ENCODE assay signal across 9 mouse cellular contexts in genomic region chr5:148965089-148965591, GRCm38 (mm10). TPM values are rescaled to one million over a fixed set of nuclear protein-coding genes. Genes with fewer than 3 reads are reported as not detected.
A peak's percentile ranks its signal among the peaks of the same experiment; 100 is the strongest.
DNase-seq lines count a peak whose midpoint lies in the region; ATAC-seq and TF ChIP-seq lines count a peak whose summit lies in the region.
"Had no signal": no experiment of that assay in that cellular context is flagged by ENCODE, and none has a peak within 500 bp of the region (broad histone marks: within the 10 kb centered on the region; RNA-seq: fewer than 3 reads in every experiment).

No protein-coding gene starts in this region.

- H3K27ac ChIP-seq in forebrain, embryonic 10.5 days, result peak overlapping the region; percentile 54
- no peak overlapping the region for H3K27ac ChIP-seq in forebrain, embryonic 11.5 days (ENCODE audit: low read depth, low read length)
- peak overlapping the region; percentile 94 for H3K27ac ChIP-seq in left cerebral cortex, adult 2 months
- peak overlapping the region; percentile 30; the same call in 1 of the 2 replicates for H3K27ac ChIP-seq in embryonic facial prominence, embryonic 10.5 days (replicated peaks)
- peak overlapping the region; percentile 84 for H3K27ac ChIP-seq in liver, embryonic 14.5 days

- no peaks in the 10 kb centered on the region for H3K36me3 ChIP-seq in forebrain, embryonic 10.5 days (replicated peaks)
- H3K36me3 ChIP-seq in forebrain, embryonic 11.5 days (ENCODE audit: control insufficient read depth, insufficient read depth, low read length), result no peaks in the 10 kb centered on the region
- H3K36me3 ChIP-seq in embryonic facial prominence, embryonic 10.5 days (replicated peaks), result no peaks in the 10 kb centered on the region
- H3K36me3 ChIP-seq in liver, embryonic 14.5 days (replicated peaks; ENCODE audit: control insufficient read depth, insufficient read depth, low read depth), result no peaks in the 10 kb centered on the region

- H3K4me1 ChIP-seq in forebrain, embryonic 10.5 days, result peaks cover 29% of the 10 kb centered on the region
- no peaks in the 10 kb centered on the region for H3K4me1 ChIP-seq in forebrain, embryonic 11.5 days (replicated peaks; ENCODE audit: control insufficient read depth, insufficient read depth, low read length)
- H3K4me1 ChIP-seq in embryonic facial prominence, embryonic 10.5 days, result peaks cover 44% of the 10 kb centered on the region
- peaks cover 31 to 52% of the 10 kb centered on the region in 2 experiments for H3K4me1 ChIP-seq in liver, embryonic 14.5 days (replicated peaks; ENCODE audit: control insufficient read depth in 2 of 2, insufficient read depth in 2 of 2, low read length in 1 of 2)

- TF ChIP-seq EP300 in liver, embryonic 14.5 days (IDR thresholded peaks at IDR 0.05; ENCODE audit: low read depth), result no peak

- 78% methylated on average over 15 of the region's 15 CpGs for WGBS in forebrain, embryonic 10.5 days
- 80% methylated on average over 15 of the region's 15 CpGs for WGBS in forebrain, embryonic 11.5 days
- 68% methylated on average over 15 of the region's 15 CpGs for WGBS in embryonic facial prominence, embryonic 10.5 days
- WGBS in liver, embryonic 14.5 days (ENCODE audit: insufficient replicate concordance), result 71% methylated on average over 15 of the region's 15 CpGs

- ATAC-seq in forebrain, embryonic 11.5 days (replicated peaks; ENCODE audit: low FRiP score), result no peak
- no peak for ATAC-seq in liver, embryonic 14.5 days (ENCODE audit: insufficient read depth)
- ATAC-seq in cerebellum, adult (ENCODE audit: insufficient number of reproducible peaks, low FRiP score, low TSS enrichment), result no peak

- no peak overlapping the region for H3K4me2 ChIP-seq in forebrain, embryonic 11.5 days (ENCODE audit: low read depth, low read length, severe bottlenecking)
- H3K4me2 ChIP-seq in liver, embryonic 14.5 days (ENCODE audit: low read depth), result peak overlapping the region; percentile 68

- no peak for TF ChIP-seq CTCF in left cerebral cortex, adult 2 months (IDR thresholded peaks at IDR 0.05)
- no peak for TF ChIP-seq CTCF in liver, embryonic 14.5 days (IDR thresholded peaks at IDR 0.05; ENCODE audit: low read depth)

- intact Hi-C loops in left cerebral cortex, adult 2 months (cut with DNase I), result loop anchor here (2.0 to 5.0 kb wide), 3 partner anchors 30 to 572 kb away; partner anchors contain the start of gene Gm42791

- H3K4me3 ChIP-seq in forebrain, embryonic 10.5 days, result no peak overlapping the region
- H3K4me3 ChIP-seq in forebrain, embryonic 11.5 days (ENCODE audit: low read depth, low read length), result no peak overlapping the region
- no peak overlapping the region for H3K4me3 ChIP-seq in left cerebral cortex, adult 2 months
- no peak overlapping the region for H3K4me3 ChIP-seq in embryonic facial prominence, embryonic 10.5 days
- H3K4me3 ChIP-seq in liver, embryonic 14.5 days (ENCODE audit: insufficient read depth in 1 of 2, low read depth in 2 of 2, low read length in 2 of 2), result no peak overlapping the region

- H3K9ac ChIP-seq in forebrain, embryonic 11.5 days (ENCODE audit: low read length), result no peak overlapping the region
- peak overlapping the region; percentile 35; the same call in 1 of the 2 replicates for H3K9ac ChIP-seq in liver, embryonic 14.5 days (replicated peaks)

- H3K27me3 ChIP-seq in forebrain, embryonic 10.5 days (ENCODE audit: poor library complexity, severe bottlenecking), result no peaks in the 10 kb centered on the region
- H3K27me3 ChIP-seq in forebrain, embryonic 11.5 days (ENCODE audit: control insufficient read depth, insufficient read depth, low read length), result no peaks in the 10 kb centered on the region
- 0 out of 2 replicates have a peak, but pooled peaks cover 4% of the 10 kb centered on the region for H3K27me3 ChIP-seq in embryonic facial prominence, embryonic 10.5 days (replicated peaks; ENCODE audit: low read depth, poor library complexity, severe bottlenecking)
- no peaks in the 10 kb centered on the region for H3K27me3 ChIP-seq in liver, embryonic 14.5 days (ENCODE audit: control insufficient read depth, insufficient read depth, low read length)

- no peak for DNase-seq in forebrain, embryonic 10.5 days (ENCODE audit: extremely low spot score, low spot score)
- no peak for DNase-seq in forebrain, embryonic 11.5 days (ENCODE audit: low spot score)
- DNase-seq in left cerebral cortex, adult 2 months (ENCODE audit: extremely low spot score in 1 of 2, low spot score in 2 of 2), result no peak
- no peak for DNase-seq in left cerebral cortex, adult 18-20 months (ENCODE audit: low spot score in 2 of 2)
- DNase-seq in embryonic facial prominence, embryonic 10.5 days (ENCODE audit: low spot score), result no peak
- no peak for DNase-seq in liver, embryonic 14.5 days (ENCODE audit: low read depth in 3 of 3, low spot score in 3 of 3)
- DNase-seq in thymus, postnatal 10 days (ENCODE audit: low spot score in 2 of 2), result no peak

- H3K9me3 ChIP-seq in forebrain, embryonic 10.5 days, result no peaks in the 10 kb centered on the region
- no peaks in the 10 kb centered on the region for H3K9me3 ChIP-seq in forebrain, embryonic 11.5 days (ENCODE audit: control insufficient read depth, low read length)
- no peaks in the 10 kb centered on the region for H3K9me3 ChIP-seq in embryonic facial prominence, embryonic 10.5 days
- no peaks in the 10 kb centered on the region for H3K9me3 ChIP-seq in liver, embryonic 14.5 days (ENCODE audit: control insufficient read depth, low read length)

RNA-seq across cellular contexts. Expression of gene Gm42791, which starts 29.8 kb away (rescaled TPM):
- polyA plus RNA-seq in forebrain, embryonic 10.5 days (2016; fragmentation: Nextera tagmentation; extraction: Ambion mirVana), result 1.2 and 2.5 TPM in 2 replicates
- 4.6 TPM in 1 of 2 replicates, not detected in the other for polyA plus RNA-seq in forebrain, embryonic 11.5 days (2014; fragmentation: Nextera tagmentation; extraction: Ambion mirVana)
- total RNA-seq in left cerebral cortex, adult 2 months (2021), result 10 to 100 TPM; 34.0 to 39.1 TPM
- 10 to 100 TPM; 31.6 to 40.1 TPM for total RNA-seq in left cerebral cortex, adult 18-20 months (2021)
- 0.49 and 4.6 TPM in 2 replicates for polyA plus RNA-seq in embryonic facial prominence, embryonic 10.5 days (2016; fragmentation: Nextera tagmentation; extraction: Ambion mirVana)
- polyA plus RNA-seq in liver, embryonic 14.5 days (2012; rRNA removed), result not detected in 2 replicates
- 1.0 TPM in 1 of 2 replicates, not detected in the other for polyA plus RNA-seq in liver, embryonic 14.5 days (2014; fragmentation: Nextera tagmentation; extraction: Ambion mirVana)
- polyA plus RNA-seq: large intestine, adult 2 months had no signal

RNA-seq across cellular contexts. Expression of gene Katnal1, which starts 36.0 kb away (rescaled TPM):
- polyA plus RNA-seq in forebrain, embryonic 10.5 days (2016; fragmentation: Nextera tagmentation; extraction: Ambion mirVana), result 19.8 and 22.9 TPM in 2 replicates
- 34.0 and 37.0 TPM in 2 replicates for polyA plus RNA-seq in forebrain, embryonic 11.5 days (2014; fragmentation: Nextera tagmentation; extraction: Ambion mirVana)
- 10 to 100 TPM; 76.6 to 78.1 TPM for total RNA-seq in left cerebral cortex, adult 2 months (2021)
- total RNA-seq in left cerebral cortex, adult 18-20 months (2021), result 10 to 100 TPM; 75.2 to 78.2 TPM
- 19.9 and 20.2 TPM in 2 replicates for polyA plus RNA-seq in embryonic facial prominence, embryonic 10.5 days (2016; fragmentation: Nextera tagmentation; extraction: Ambion mirVana)
- polyA plus RNA-seq in liver, embryonic 14.5 days (2012; rRNA removed), result 3.9 and 5.1 TPM in 2 replicates
- polyA plus RNA-seq in liver, embryonic 14.5 days (2014; fragmentation: Nextera tagmentation; extraction: Ambion mirVana), result 7.6 and 8.3 TPM in 2 replicates
